Mouse (Mus musculus): ENCODE data around the gene Cped1. TPM values are rescaled to one million over a fixed set of nuclear protein-coding genes. Genes with fewer than 3 reads are reported as not detected.

Gene Cped1
- polyA plus RNA-seq, 1 experiment from 2014 or later, result 0.60 TPM

DNA sequence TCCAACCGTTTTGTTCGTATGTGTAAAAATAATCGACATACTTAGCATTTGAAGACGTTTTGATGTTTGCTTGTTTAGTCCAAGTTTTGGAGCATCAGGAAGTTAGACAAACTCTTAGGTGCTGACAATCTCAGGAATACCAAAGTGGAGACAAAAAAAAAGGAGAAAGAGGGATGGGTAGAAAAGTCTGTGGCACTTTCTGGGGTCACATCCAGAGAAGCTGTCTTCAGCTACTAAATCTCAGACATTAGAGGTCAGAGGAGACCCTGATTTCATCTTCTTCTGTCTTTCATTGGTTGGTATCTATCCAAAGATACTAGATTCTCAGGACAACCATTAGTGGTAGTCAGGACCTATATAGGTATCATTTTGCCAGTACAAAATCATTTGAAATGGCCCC, 5.4 kb downstream of the Cped1 start:
- ATAC-seq (ENCODE audit: low read depth), result no peak
- no peaks in the 10 kb centered on the region for H3K9me3 ChIP-seq (ENCODE audit: control insufficient read depth, low read length)
- no peak overlapping the region for H3K4me3 ChIP-seq (ENCODE audit: low read depth, low read length)
- H3K4me2 ChIP-seq (ENCODE audit: low read depth, low read length), result no peak overlapping the region
- H3K27me3 ChIP-seq (ENCODE audit: control insufficient read depth, insufficient read depth, low read length), result peaks cover 3% of the 10 kb centered on the region; the same call in 1 of the 2 replicates
- no peak overlapping the region for H3K27ac ChIP-seq (ENCODE audit: low read depth, low read length)
- H3K36me3 ChIP-seq (ENCODE audit: control insufficient read depth, insufficient read depth, low read length), result no peaks in the 10 kb centered on the region
- 86% methylated on average over 4 of the region's 4 CpGs for WGBS
- H3K9ac ChIP-seq (replicated peaks; ENCODE audit: low read depth, low read length), result no peak overlapping the region
- peaks cover 5% of the 10 kb centered on the region; the same call in 1 of the 2 replicates for H3K4me1 ChIP-seq (ENCODE audit: control insufficient read depth, insufficient read depth, low read length)

- no peak for ATAC-seq (ENCODE audit: low read depth)
- no peaks in the 10 kb centered on the region for H3K27me3 ChIP-seq (ENCODE audit: control insufficient read depth, insufficient read depth, low read length)
- H3K9ac ChIP-seq (replicated peaks; ENCODE audit: low read depth, low read length), result no peak overlapping the region
- no peak overlapping the region for H3K4me2 ChIP-seq (ENCODE audit: low read depth, low read length)
- WGBS, result 84% methylated on average over 2 of the region's 2 CpGs
- H3K9me3 ChIP-seq (ENCODE audit: control insufficient read depth, low read length), result no peaks in the 10 kb centered on the region
- H3K27ac ChIP-seq (ENCODE audit: low read depth, low read length), result no peak overlapping the region
- no peaks in the 10 kb centered on the region for H3K36me3 ChIP-seq (ENCODE audit: control insufficient read depth, insufficient read depth, low read length)
- H3K4me3 ChIP-seq (ENCODE audit: low read depth, low read length), result no peak overlapping the region
- no peaks in the 10 kb centered on the region for H3K4me1 ChIP-seq (ENCODE audit: control insufficient read depth, insufficient read depth, low read length)
Observed at GRCm38 (mm10) chr6:21993070-21993469, 7.4 kb downstream of the Cped1 start.

- no peak overlapping the region for H3K9ac ChIP-seq (replicated peaks; ENCODE audit: low read depth, low read length)
- WGBS, result 69% methylated on average over 4 of the region's 4 CpGs
Observed at GRCm38 (mm10) chr6:21998131-21998530, 12.4 kb downstream of the Cped1 start.

GRCm38 (mm10) chr6:21999025-21999424, 13.3 kb downstream of the Cped1 start:
- no peak overlapping the region for H3K4me2 ChIP-seq (ENCODE audit: low read depth, low read length)
- 52% methylated on average over 11 of the region's 11 CpGs for WGBS
- no peak overlapping the region for H3K9ac ChIP-seq (replicated peaks; ENCODE audit: low read depth, low read length)

More at GRCm38 (mm10) chr6:21998131-21998530, 12.4 kb downstream of the Cped1 start:
- Histone ChIP-seq H3K36me3 (ENCODE audit: control insufficient read depth, insufficient read depth, low read length) (no peaks in the 10 kb centered on the region), H3K4me3 (ENCODE audit: low read depth, low read length) (no peak overlapping the region), H3K4me2 (ENCODE audit: low read depth, low read length) (no peak overlapping the region), H3K9me3 (ENCODE audit: control insufficient read depth, low read length) (no peaks in the 10 kb centered on the region), H3K27me3 (ENCODE audit: control insufficient read depth, insufficient read depth, low read length) (no peaks in the 10 kb centered on the region), H3K27ac (ENCODE audit: low read depth, low read length) (no peak overlapping the region), H3K4me1 (ENCODE audit: control insufficient read depth, insufficient read depth, low read length) (no peaks in the 10 kb centered on the region)
- ATAC-seq (ENCODE audit: low read depth), result no peak

DNA sequence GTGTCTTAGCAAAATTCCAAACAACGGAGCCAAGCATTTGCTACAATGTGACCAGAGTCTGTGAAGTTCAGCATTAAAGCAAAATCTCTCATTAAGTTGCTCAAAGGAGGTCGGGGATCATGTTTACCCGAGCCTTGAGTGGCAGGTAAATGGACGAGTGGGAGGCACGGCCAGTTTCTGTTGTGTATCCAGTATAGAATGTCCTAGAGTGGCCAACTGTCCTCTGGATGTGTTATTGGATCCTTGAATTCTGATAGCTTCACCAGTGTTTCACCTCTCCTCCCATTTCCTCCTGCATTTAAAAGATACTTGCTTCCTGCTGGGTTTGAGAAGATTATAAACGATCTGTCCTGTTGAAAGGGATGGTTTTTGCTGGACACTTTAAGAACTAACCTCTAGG, 14.4 kb downstream of the Cped1 start:
- H3K9ac ChIP-seq (replicated peaks; ENCODE audit: low read depth, low read length), result no peak overlapping the region
- H3K27me3 ChIP-seq (ENCODE audit: control insufficient read depth, insufficient read depth, low read length), result no peaks in the 10 kb centered on the region
- H3K4me2 ChIP-seq (ENCODE audit: low read depth, low read length), result no peak overlapping the region
- no peaks in the 10 kb centered on the region for H3K36me3 ChIP-seq (ENCODE audit: control insufficient read depth, insufficient read depth, low read length)
- WGBS, result 70% methylated on average over 6 of the region's 6 CpGs
- no peaks in the 10 kb centered on the region for H3K4me1 ChIP-seq (ENCODE audit: control insufficient read depth, insufficient read depth, low read length)
- H3K27ac ChIP-seq (ENCODE audit: low read depth, low read length), result no peak overlapping the region
- H3K9me3 ChIP-seq (ENCODE audit: control insufficient read depth, low read length), result no peaks in the 10 kb centered on the region
- H3K4me3 ChIP-seq (ENCODE audit: low read depth, low read length), result no peak overlapping the region
- no peak for ATAC-seq (ENCODE audit: low read depth)

More at GRCm38 (mm10) chr6:21999025-21999424, 13.3 kb downstream of the Cped1 start:
- H3K4me1 ChIP-seq (ENCODE audit: control insufficient read depth, insufficient read depth, low read length), result no peaks in the 10 kb centered on the region
- H3K9me3 ChIP-seq (ENCODE audit: control insufficient read depth, low read length), result no peaks in the 10 kb centered on the region
- H3K36me3 ChIP-seq (ENCODE audit: control insufficient read depth, insufficient read depth, low read length), result no peaks in the 10 kb centered on the region
- no peak overlapping the region for H3K27ac ChIP-seq (ENCODE audit: low read depth, low read length)
- H3K4me3 ChIP-seq (ENCODE audit: low read depth, low read length), result no peak overlapping the region
- ATAC-seq (ENCODE audit: low read depth), result no peak
- H3K27me3 ChIP-seq (ENCODE audit: control insufficient read depth, insufficient read depth, low read length), result no peaks in the 10 kb centered on the region

- Histone ChIP-seq H3K9ac (replicated peaks; ENCODE audit: low read depth, low read length) (no peak overlapping the region), H3K27ac (ENCODE audit: low read depth, low read length) (no peak overlapping the region), H3K36me3 (ENCODE audit: control insufficient read depth, insufficient read depth, low read length) (no peaks in the 10 kb centered on the region), H3K27me3 (ENCODE audit: control insufficient read depth, insufficient read depth, low read length) (no peaks in the 10 kb centered on the region), H3K4me3 (ENCODE audit: low read depth, low read length) (no peak overlapping the region), H3K4me1 (ENCODE audit: control insufficient read depth, insufficient read depth, low read length) (no peaks in the 10 kb centered on the region), H3K9me3 (ENCODE audit: control insufficient read depth, low read length) (no peaks in the 10 kb centered on the region), H3K4me2 (ENCODE audit: low read depth, low read length) (no peak overlapping the region)
- ATAC-seq (ENCODE audit: low read depth), result no peak
- 86% methylated on average over 3 of the region's 3 CpGs for WGBS
Observed at GRCm38 (mm10) chr6:22000881-22001280, 15.2 kb downstream of the Cped1 start.

DNA sequence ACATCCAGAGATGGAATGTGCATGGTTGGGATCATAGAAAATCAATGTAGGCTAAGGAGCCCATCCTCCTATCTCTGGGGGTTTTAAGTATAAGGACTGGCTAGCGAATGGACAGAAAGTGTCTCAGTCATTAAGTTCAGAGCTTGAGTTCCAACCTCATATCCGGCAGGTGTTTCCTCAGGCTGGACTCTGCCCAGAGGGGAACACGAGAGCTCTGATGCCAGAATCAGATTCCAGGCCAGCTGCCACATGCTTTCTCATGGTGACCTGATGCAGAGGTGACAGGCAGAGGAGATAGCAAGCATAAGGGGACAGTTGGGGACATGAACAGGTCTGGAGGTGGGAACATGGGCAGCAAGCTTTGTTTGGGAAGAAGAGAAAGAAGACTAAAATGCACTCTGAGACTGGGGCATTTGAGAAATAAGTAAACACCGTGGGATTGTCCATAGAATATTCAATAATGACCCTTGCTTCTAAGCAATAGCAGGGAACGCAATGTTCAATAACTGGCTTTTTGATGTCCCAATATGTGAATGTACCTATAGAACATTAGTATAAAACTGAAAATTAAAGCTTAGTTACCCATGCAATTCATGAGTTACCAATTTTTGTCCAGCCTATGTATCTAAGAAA, 15.7 kb downstream of the Cped1 start:
- Histone ChIP-seq H3K4me3 (ENCODE audit: low read depth, low read length) (no peak overlapping the region), H3K27me3 (ENCODE audit: control insufficient read depth, insufficient read depth, low read length) (no peaks in the 10 kb centered on the region), H3K4me2 (ENCODE audit: low read depth, low read length) (no peak overlapping the region), H3K9ac (replicated peaks; ENCODE audit: low read depth, low read length) (no peak overlapping the region), H3K36me3 (ENCODE audit: control insufficient read depth, insufficient read depth, low read length) (no peaks in the 10 kb centered on the region), H3K4me1 (ENCODE audit: control insufficient read depth, insufficient read depth, low read length) (no peaks in the 10 kb centered on the region), H3K9me3 (ENCODE audit: control insufficient read depth, low read length) (no peaks in the 10 kb centered on the region), H3K27ac (ENCODE audit: low read depth, low read length) (no peak overlapping the region)
- ATAC-seq (ENCODE audit: low read depth), result no peak
- WGBS, result 89% methylated on average over 5 of the region's 5 CpGs

GRCm38 (mm10) chr6:22002521-22003199, 16.9 kb downstream of the Cped1 start:
- Histone ChIP-seq H3K9me3 (ENCODE audit: control insufficient read depth, low read length) (no peaks in the 10 kb centered on the region), H3K4me1 (ENCODE audit: control insufficient read depth, insufficient read depth, low read length) (no peaks in the 10 kb centered on the region), H3K36me3 (ENCODE audit: control insufficient read depth, insufficient read depth, low read length) (no peaks in the 10 kb centered on the region), H3K27me3 (ENCODE audit: control insufficient read depth, insufficient read depth, low read length) (no peaks in the 10 kb centered on the region), H3K4me3 (ENCODE audit: low read depth, low read length) (no peak overlapping the region), H3K27ac (ENCODE audit: low read depth, low read length) (no peak overlapping the region; the same call in 1 of the 2 replicates), H3K9ac (replicated peaks; ENCODE audit: low read depth, low read length) (no peak overlapping the region), H3K4me2 (ENCODE audit: low read depth, low read length) (no peak overlapping the region)
- ATAC-seq (ENCODE audit: low read depth), result no peak
- WGBS, result 55% methylated on average over 17 of the region's 17 CpGs

GRCm38 (mm10) chr6:22003200-22003587, 17.5 kb downstream of the Cped1 start:
- Histone ChIP-seq H3K36me3 (ENCODE audit: control insufficient read depth, insufficient read depth, low read length) (no peaks in the 10 kb centered on the region), H3K4me3 (ENCODE audit: low read depth, low read length) (no peak overlapping the region), H3K4me1 (ENCODE audit: control insufficient read depth, insufficient read depth, low read length) (no peaks in the 10 kb centered on the region), H3K9ac (replicated peaks; ENCODE audit: low read depth, low read length) (no peak overlapping the region), H3K4me2 (ENCODE audit: low read depth, low read length) (no peak overlapping the region), H3K27me3 (ENCODE audit: control insufficient read depth, insufficient read depth, low read length) (no peaks in the 10 kb centered on the region), H3K9me3 (ENCODE audit: control insufficient read depth, low read length) (no peaks in the 10 kb centered on the region), H3K27ac (ENCODE audit: low read depth, low read length) (no peak overlapping the region; the same call in 1 of the 2 replicates)
- no peak for ATAC-seq (ENCODE audit: low read depth)
- 22% methylated on average over 6 of the region's 6 CpGs for WGBS

All from neural tube, embryonic 14.5 days (tissue).